Mouse (Mus musculus) testis, adult 2 months (tissue): ENCODE results near the gene Cdc42ep3.

Experiments used
- CTCF ChIP-seq: fragments of 200-500 bp; IDR thresholded peaks from 2 replicates; pipeline ENCODE4 v1.5.1; 2012; ENCODE audit warnings: low read depth, mild to moderate bottlenecking, inconsistent platforms, low read length, moderate library complexity; ENCODE audit not compliant: control insufficient read depth, insufficient read depth, insufficient replicate concordance
- POLR2A ChIP-seq: fragments of 200-500 bp; IDR thresholded peaks from 2 replicates; pipeline ENCODE4 v1.6.1; 2012; ENCODE audit warnings: low read depth, mild to moderate bottlenecking, inconsistent platforms, low read length, moderate library complexity; ENCODE audit not compliant: control insufficient read depth

GRCm38 (mm10) chr17:79333650-79334049 is 21.2 kb downstream of the Cdc42ep3 start:
- TF ChIP-seq CTCF (no peak), POLR2A (no peak)
